ENCODE assay signal across 8 mouse cellular contexts in genomic region chr9:42263709-42264111, GRCm38 (mm10). TPM values are rescaled to one million over a fixed set of nuclear protein-coding genes. Genes with fewer than 3 reads are reported as not detected.
DNase-seq lines count a peak whose midpoint lies in the region; ATAC-seq and TF ChIP-seq lines count a peak whose summit lies in the region.

No protein-coding gene starts in this region.

- DNase-seq in heart, postnatal 10 days: no peak
- DNase-seq in liver: peak; percentile 18
- no peak for DNase-seq in urinary bladder, adult 2 months (ENCODE audit: low spot score)

- ATAC-seq in heart, embryonic 11.5 days (replicated peaks; ENCODE audit: insufficient number of reproducible peaks, low FRiP score, low TSS enrichment): peak; percentile 31; the same call in 1 of the 2 replicates
- ATAC-seq in CD4-positive, CD25-positive, alpha-beta regulatory T cell, adult 4 months: peak; percentile 7
- peak; percentile 44 for ATAC-seq in heart, embryonic 15.5 days (replicated peaks; ENCODE audit: insufficient number of reproducible peaks, insufficient read depth, low FRiP score, low read depth)
- ATAC-seq in neural tube, embryonic 13.5 days (ENCODE audit: low read depth): peak; percentile 78

- TF ChIP-seq CTCF in bone marrow, adult 2 months (IDR thresholded peaks at IDR 0.05; ENCODE audit: control insufficient read depth, insufficient read depth, low read length): no peak

- peak overlapping the region; percentile 73 for H3K4me3 ChIP-seq in heart, embryonic 11.5 days (ENCODE audit: low read depth, low read length)
- H3K4me3 ChIP-seq in bone marrow, adult 2 months (replicated peaks; ENCODE audit: control insufficient read depth, low read depth, low read length): peak overlapping the region; percentile 74
- peak overlapping the region; percentile 78 for H3K4me3 ChIP-seq in heart, embryonic 15.5 days
- H3K4me3 ChIP-seq in neural tube, embryonic 13.5 days: peak overlapping the region; percentile 79

- no peaks in the 10 kb centered on the region; the same call in 1 of the 2 replicates for H3K36me3 ChIP-seq in heart, embryonic 11.5 days (ENCODE audit: control insufficient read depth, insufficient read depth, low read length)
- H3K36me3 ChIP-seq in heart, embryonic 15.5 days: peaks cover 9% of the 10 kb centered on the region
- H3K36me3 ChIP-seq in neural tube, embryonic 13.5 days: peaks cover 17% of the 10 kb centered on the region

- no peaks in the 10 kb centered on the region for H3K27me3 ChIP-seq in heart, embryonic 11.5 days (ENCODE audit: control insufficient read depth, insufficient read depth, low read length)
- no peaks in the 10 kb centered on the region for H3K27me3 ChIP-seq in heart, embryonic 15.5 days
- H3K27me3 ChIP-seq in neural tube, embryonic 13.5 days: no peaks in the 10 kb centered on the region

- H3K4me1 ChIP-seq in heart, embryonic 11.5 days (ENCODE audit: control insufficient read depth, insufficient read depth, low read length): peaks cover 4% of the 10 kb centered on the region; the same call in 1 of the 2 replicates
- no peaks in the 10 kb centered on the region for H3K4me1 ChIP-seq in bone marrow, adult 2 months (ENCODE audit: control insufficient read depth, insufficient read depth, low read length)
- H3K4me1 ChIP-seq in heart, embryonic 15.5 days (replicated peaks): peaks cover 9% of the 10 kb centered on the region
- peaks cover 40% of the 10 kb centered on the region for H3K4me1 ChIP-seq in neural tube, embryonic 13.5 days (replicated peaks)

- intact Hi-C loops in heart, postnatal 10 days (cut with DNase I): no loop called here

- H3K27ac ChIP-seq in heart, embryonic 11.5 days (ENCODE audit: low read depth, low read length): no peak overlapping the region
- no peak overlapping the region for H3K27ac ChIP-seq in bone marrow, adult 2 months (ENCODE audit: control insufficient read depth, insufficient read depth, low read depth, low read length, poor library complexity)
- peak overlapping the region; percentile 60; the same call in 1 of the 2 replicates for H3K27ac ChIP-seq in heart, embryonic 15.5 days
- peak overlapping the region; percentile 89 for H3K27ac ChIP-seq in neural tube, embryonic 13.5 days (replicated peaks)

- peak overlapping the region; percentile 78 for H3K9ac ChIP-seq in heart, embryonic 11.5 days (ENCODE audit: low read depth, low read length)
- H3K9ac ChIP-seq in heart, embryonic 15.5 days: peak overlapping the region; percentile 76
- H3K9ac ChIP-seq in neural tube, embryonic 13.5 days: peak overlapping the region; percentile 92

- peak overlapping the region; percentile 77 for H3K4me2 ChIP-seq in heart, embryonic 11.5 days
- H3K4me2 ChIP-seq in heart, embryonic 15.5 days: peak overlapping the region; percentile 90
- H3K4me2 ChIP-seq in neural tube, embryonic 13.5 days: peak overlapping the region; percentile 76

- TF ChIP-seq POLR2A in bone marrow, adult 2 months (IDR thresholded peaks at IDR 0.05; ENCODE audit: borderline replicate concordance, control insufficient read depth, low read depth, low read length): no peak

- H3K9me3 ChIP-seq in heart, embryonic 11.5 days (replicated peaks; ENCODE audit: control insufficient read depth, low read length): no peaks in the 10 kb centered on the region
- no peaks in the 10 kb centered on the region for H3K9me3 ChIP-seq in heart, embryonic 15.5 days (replicated peaks)
- no peaks in the 10 kb centered on the region for H3K9me3 ChIP-seq in neural tube, embryonic 13.5 days

- under 1% methylated on average over 18 of the region's 18 CpGs for WGBS in heart, embryonic 11.5 days (ENCODE audit: insufficient replicate concordance)
- whole genome bisulfite sequencing in bone marrow, adult 2 months: 1% methylated on average over 18 of the region's 18 CpGs
- WGBS in heart, embryonic 15.5 days: under 1% methylated on average over 18 of the region's 18 CpGs
- WGBS in neural tube, embryonic 13.5 days: 0% methylated on average over 18 of the region's 18 CpGs

RNA-seq across cellular contexts. Expression of gene Sc5d, which starts 0.3 kb away (rescaled TPM):
- polyA plus RNA-seq in heart, embryonic 11.5 days (2014; fragmentation: Nextera tagmentation; extraction: Ambion mirVana): 45.5 and 50.0 TPM in 2 replicates
- 10 to 100 TPM; 13.1 to 13.9 TPM for total RNA-seq in heart, postnatal 10 days (2021)
- 100 to 1,000 TPM in 1 of 2 experiments, 10 to 100 TPM in 1; 84.3 to 105 TPM for polyA plus RNA-seq in CD4-positive, CD25-positive, alpha-beta regulatory T cell, adult 4 months (2017; shearing (Covaris generic))
- 4.2 and 6.5 TPM in 2 replicates for polyA plus RNA-seq in bone marrow, adult 2 months (2011; ENCODE audit: insufficient read depth, insufficient read length, low replicate concordance, missing spikeins)
- polyA plus RNA-seq in heart, embryonic 15.5 days (2015; fragmentation: Nextera tagmentation; extraction: Ambion mirVana): 18.5 and 23.9 TPM in 2 replicates
- 59.0 and 64.9 TPM in 2 replicates for polyA plus RNA-seq in neural tube, embryonic 13.5 days (2015; fragmentation: Nextera tagmentation; extraction: Ambion mirVana)
- polyA plus RNA-seq in urinary bladder, adult 2 months (2012; rRNA removed): 47.8 and 59.5 TPM in 2 replicates

Comparison
In these comparisons a context has a peak if more than half of its experiments do, and no peak if none do; other contexts are left out.
1. H3K27ac ChIP-seq: peak in heart, embryonic 15.5 days (single experiment) and neural tube, embryonic 13.5 days (single experiment); none in heart, embryonic 11.5 days (single experiment) and bone marrow, adult 2 months (single experiment).
2. ATAC-seq: peak in every context shown above with its lines; median percentile 78 in neural tube, embryonic 13.5 days; 44 in heart, embryonic 15.5 days; 31 in heart, embryonic 11.5 days; 7 in CD4-positive, CD25-positive, alpha-beta regulatory T cell, adult 4 months.
3. Peak in every context shown above with its lines, with median percentiles within 50 percentile points of each other: H3K4me2 ChIP-seq, H3K4me3 ChIP-seq and H3K9ac ChIP-seq.